Mouse (Mus musculus): ENCODE results near the gene Upk3bl. TPM values are rescaled to one million over a fixed set of nuclear protein-coding genes. Genes with fewer than 3 reads are reported as not detected.
"Not testable (repeated sequence)": the region's sequence is repeated elsewhere in the genome, so short reads cannot be mapped to it uniquely, and the experiment has no call there.

The Upk3bl gene
- polyA plus RNA-seq, 1 experiment from 2014 or later, result not detected

- Histone ChIP-seq H3K36me3 (ENCODE audit: control insufficient read depth, insufficient read depth, low read length) (peaks cover 3% of the 10 kb centered on the region; the same call in 1 of the 2 replicates), H3K27ac (ENCODE audit: low read length) (no peak overlapping the region), H3K4me3 (ENCODE audit: low read depth, low read length) (no peak overlapping the region), H3K4me2 (ENCODE audit: low read length) (no peak overlapping the region), H3K9me3 (replicated peaks; ENCODE audit: control insufficient read depth, low read length, poor library complexity, severe bottlenecking) (no peaks in the 10 kb centered on the region), H3K9ac (ENCODE audit: low read depth, low read length) (no peak overlapping the region), H3K27me3 (ENCODE audit: control insufficient read depth, insufficient read depth, low read depth, low read length) (no peaks in the 10 kb centered on the region; the same call in 1 of the 2 replicates), H3K4me1 (ENCODE audit: control insufficient read depth, insufficient read depth, low read length) (no peaks in the 10 kb centered on the region)
- no peak for ATAC-seq
- WGBS, result 85% methylated on average over 3 of the region's 3 CpGs
Measured at GRCm38 (mm10) chr5:136109042-136109441, 54.8 kb downstream of the Upk3bl start.

GRCm38 (mm10) chr5:136113546-136113945 lies 59.3 kb downstream of the Upk3bl start:
- H3K27me3 ChIP-seq (ENCODE audit: control insufficient read depth, insufficient read depth, low read depth, low read length); H3K27ac ChIP-seq (ENCODE audit: low read length); H3K4me2 ChIP-seq (ENCODE audit: low read length); H3K9me3 ChIP-seq (replicated peaks; ENCODE audit: control insufficient read depth, low read length, poor library complexity, severe bottlenecking); ATAC-seq; H3K36me3 ChIP-seq (ENCODE audit: control insufficient read depth, insufficient read depth, low read length); H3K4me3 ChIP-seq (ENCODE audit: low read depth, low read length); H3K9ac ChIP-seq (ENCODE audit: low read depth, low read length): not testable (repeated sequence)
- WGBS, result 47% methylated on average over 2 of the region's 4 CpGs
- H3K4me1 ChIP-seq (ENCODE audit: control insufficient read depth, insufficient read depth, low read length), result peaks cover 20% of the 10 kb centered on the region

Small RNAs within 50 kb of the gene (microRNA-seq; reads per million reads assigned to microRNA genes)
- gene Mir7035, result 2.1 reads per million, percentile 6 among the genes with 10 or more reads in this experiment

Other genes starting within 250 kb of the Upk3bl start
- 76.2 and 89.7 TPM in 2 replicates for gene Srrm3, start 247.6 kb upstream of the Upk3bl start, polyA plus RNA-seq (2015; fragmentation: Nextera tagmentation; extraction: Ambion mirVana)
- gene Hspb1, start 166.6 kb upstream of the Upk3bl start, polyA plus RNA-seq (2015; fragmentation: Nextera tagmentation; extraction: Ambion mirVana), result 9.6 and 10.1 TPM in 2 replicates
- 1,035 and 1,054 TPM in 2 replicates for gene Ywhag, start 119.9 kb upstream of the Upk3bl start, polyA plus RNA-seq (2015; fragmentation: Nextera tagmentation; extraction: Ambion mirVana)
- gene Ssc4d, start 80.0 kb upstream of the Upk3bl start, polyA plus RNA-seq (2015; fragmentation: Nextera tagmentation; extraction: Ambion mirVana), result 1.8 and 1.9 TPM in 2 replicates
- 0.23 TPM in 1 of 2 replicates, not detected in the other for gene Zp3, start 74.4 kb upstream of the Upk3bl start, polyA plus RNA-seq (2015; fragmentation: Nextera tagmentation; extraction: Ambion mirVana)
- gene Dtx2, start 59.7 kb upstream of the Upk3bl start, polyA plus RNA-seq (2015; fragmentation: Nextera tagmentation; extraction: Ambion mirVana), result 24.0 and 26.1 TPM in 2 replicates
- gene Upk3b, start 16.0 kb upstream of the Upk3bl start, polyA plus RNA-seq (2015; fragmentation: Nextera tagmentation; extraction: Ambion mirVana), result 0.05 TPM in 1 of 2 replicates, not detected in the other
- 22.0 and 29.1 TPM in 2 replicates for gene Rasa4, start 29.4 kb downstream of the Upk3bl start, polyA plus RNA-seq (2015; fragmentation: Nextera tagmentation; extraction: Ambion mirVana)
- 190 and 194 TPM in 2 replicates for gene Polr2j, start 62.1 kb downstream of the Upk3bl start, polyA plus RNA-seq (2015; fragmentation: Nextera tagmentation; extraction: Ambion mirVana)
- 27.1 and 28.1 TPM in 2 replicates for gene Lrwd1, start 81.6 kb downstream of the Upk3bl start, polyA plus RNA-seq (2015; fragmentation: Nextera tagmentation; extraction: Ambion mirVana)
- 20.4 and 20.5 TPM in 2 replicates for gene Alkbh4, start 81.7 kb downstream of the Upk3bl start, polyA plus RNA-seq (2015; fragmentation: Nextera tagmentation; extraction: Ambion mirVana)
- 47.1 and 52.0 TPM in 2 replicates for gene Orai2, start 116.2 kb downstream of the Upk3bl start, polyA plus RNA-seq (2015; fragmentation: Nextera tagmentation; extraction: Ambion mirVana)
- gene Prkrip1, start 144.5 kb downstream of the Upk3bl start, polyA plus RNA-seq (2015; fragmentation: Nextera tagmentation; extraction: Ambion mirVana), result 59.4 and 73.5 TPM in 2 replicates
- 24.8 and 24.9 TPM in 2 replicates for gene Sh2b2, start 192.1 kb downstream of the Upk3bl start, polyA plus RNA-seq (2015; fragmentation: Nextera tagmentation; extraction: Ambion mirVana)